Mouse (Mus musculus): ENCODE measurements around the gene Zswim7. TPM values are rescaled to one million over a fixed set of nuclear protein-coding genes. Genes with fewer than 3 reads are reported as not detected.

The Zswim7 gene
- total RNA-seq (2023), result 1 to 10 TPM; 7.6 to 7.8 TPM

GRCm38 (mm10) chr11:62280675-62281600, at the start of gene Zswim7, which contains the start of gene Ttc19:
Gene Zswim7 (minus strand): TSS chr11:62281375.
Gene Ttc19 (plus strand): TSS chr11:62281473.

DNA sequence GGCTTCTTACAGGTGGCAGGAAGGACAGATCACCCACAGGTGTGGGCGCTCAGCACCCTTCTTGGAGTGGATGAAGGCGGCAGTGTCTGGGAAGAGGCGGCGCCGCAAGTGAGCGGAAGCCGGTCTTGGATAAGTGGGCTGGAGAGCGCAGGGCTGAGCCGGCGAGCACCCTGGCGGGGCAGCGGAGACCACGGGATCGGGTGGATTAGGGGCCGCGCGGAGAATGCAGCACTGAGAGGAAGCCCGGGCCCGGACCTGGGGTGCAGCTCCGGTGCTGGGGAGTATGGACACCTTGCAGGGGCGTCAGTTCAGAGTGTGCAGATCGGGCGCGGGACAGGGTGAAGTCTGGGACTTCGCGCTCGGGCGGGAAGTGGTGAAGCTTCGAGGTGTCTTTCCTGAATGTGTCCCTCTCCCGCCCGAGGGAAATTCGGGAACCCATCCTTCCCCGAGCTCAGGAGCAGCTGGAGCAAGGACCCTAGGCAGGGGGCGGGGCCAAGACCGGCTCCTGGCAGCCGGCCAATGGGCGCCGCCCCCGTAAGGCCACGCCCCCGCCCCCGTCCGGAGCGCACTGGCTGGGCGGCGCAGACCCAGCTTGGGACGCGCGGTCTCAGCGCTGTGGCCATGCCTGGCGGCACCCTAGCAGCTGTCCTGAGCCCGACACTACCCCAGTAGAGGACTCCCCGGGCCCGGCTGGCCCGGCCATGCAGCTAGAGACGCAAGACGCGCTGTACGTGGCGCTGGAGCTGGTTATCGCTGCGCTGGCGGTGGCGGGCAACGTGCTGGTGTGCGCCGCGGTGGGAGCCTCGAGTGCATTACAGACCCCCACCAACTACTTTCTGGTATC, 32.6 kb downstream of the Zswim7 start, which contains the start of gene Adora2b:
TSS of gene Adora2b (plus strand) at position 584 of the 844 bp plus-strand sequence.

Other genes with a start within 250 kb of the Zswim7 start
- not detected for gene Adora2b, start 32.4 kb downstream of the Zswim7 start, total RNA-seq (2023)
- 10 to 100 TPM; 23.7 to 27.7 TPM for gene Ttc19, start 98 bp upstream of the Zswim7 start, total RNA-seq (2023)
- gene Pigl, start 177.1 kb upstream of the Zswim7 start, total RNA-seq (2023), result 10 to 100 TPM in 1 of 2 experiments, 1 to 10 TPM in 1; 9.6 to 10.4 TPM
- gene Ncor1, start 177.2 kb upstream of the Zswim7 start, total RNA-seq (2023), result 100 to 1,000 TPM; 437 to 472 TPM

Measured in T-cell, adult 66 days (primary cell).